1 mouse cellular context compared by ENCODE assay signal in genomic region chr5:124444661-124445561, GRCm38 (mm10).
A peak's percentile ranks its signal among the peaks of the same experiment; 100 is the strongest.
TF ChIP-seq lines count a peak whose summit lies in the region.

No protein-coding gene starts in this region.

TF ChIP-seq in CH12.LX, 34 proteins besides CTCF, POLR2A, EP300 and RAD21 (continued from another document):
- peak; percentile 35; the same call in 1 of the 2 replicates for TF ChIP-seq MXI1 (IDR thresholded peaks at IDR 0.05; ENCODE audit: low read depth, low read length)
- TF ChIP-seq NRF1 (IDR thresholded peaks at IDR 0.05; ENCODE audit: low read depth, low read length), result peak; percentile 76
- TF ChIP-seq SMC3 (IDR thresholded peaks at IDR 0.05; ENCODE audit: low read depth, low read length), result no peak
- no peak for TF ChIP-seq POLR2AphosphoS2 (IDR thresholded peaks at IDR 0.05; ENCODE audit: low read depth, low read length)
- peak; percentile 65 for TF ChIP-seq NELFE (IDR thresholded peaks at IDR 0.05; ENCODE audit: low read depth, low read length)
- TF ChIP-seq TCF12 (IDR thresholded peaks at IDR 0.05; ENCODE audit: low read depth, low read length), result peak; percentile 40; the same call in 1 of the 2 replicates
- TF ChIP-seq BHLHE40 (IDR thresholded peaks at IDR 0.05; ENCODE audit: low read depth, low read length), result 0 out of 2 replicates have a peak, but pooled peaks have one; percentile 19
- TF ChIP-seq JUN (IDR thresholded peaks at IDR 0.05; ENCODE audit: insufficient read depth, low read depth, low read length), result no peak
